In the genomic region with DNA sequence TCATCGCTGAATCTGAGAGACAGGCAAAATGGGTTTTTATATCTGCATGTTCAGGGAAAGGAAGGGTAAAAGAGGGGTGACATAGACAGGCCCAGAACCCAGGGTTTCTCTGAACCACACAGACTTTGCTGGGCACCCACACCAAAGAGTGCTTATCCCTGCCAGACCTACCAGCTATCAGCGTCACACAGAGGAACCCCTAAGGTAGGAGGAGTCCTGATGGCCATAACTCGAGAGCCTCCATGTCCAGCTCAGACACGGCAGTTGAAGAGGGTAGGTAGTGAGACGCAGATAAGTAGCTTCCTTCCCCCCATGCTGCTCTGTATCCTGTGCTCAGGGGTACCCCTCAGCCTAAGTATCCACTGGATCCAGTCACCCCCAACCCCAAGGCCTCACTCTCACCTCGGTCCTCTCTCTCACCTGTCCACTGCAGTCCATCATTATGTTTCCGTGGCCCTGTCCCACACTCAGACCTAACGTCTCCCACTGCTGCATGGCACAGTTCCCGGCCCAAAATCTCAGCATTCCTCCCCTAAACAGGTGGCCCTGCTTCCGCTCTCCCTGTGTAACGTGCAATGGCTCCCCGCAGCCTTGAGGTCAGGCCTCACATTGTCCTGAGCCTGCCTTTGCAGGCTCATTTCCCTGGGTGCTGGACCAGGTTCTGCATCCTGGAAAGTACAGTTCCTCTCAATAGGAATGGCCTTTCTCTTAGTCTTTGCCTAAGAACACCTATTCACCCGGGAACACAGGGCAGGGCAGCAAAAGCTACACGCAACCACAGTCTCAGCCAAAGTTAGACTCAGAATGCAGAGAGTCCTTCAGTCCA, we compare ENCODE assay signal across 16 mouse cellular contexts. TPM values are rescaled to one million over a fixed set of nuclear protein-coding genes. Genes with fewer than 3 reads are reported as not detected.
DNase-seq lines count a peak whose midpoint lies in the region; ATAC-seq and TF ChIP-seq lines count a peak whose summit lies in the region.
"Had no signal": no experiment of that assay in that cellular context is flagged by ENCODE, and none has a peak within 500 bp of the region (broad histone marks: within the 10 kb centered on the region; RNA-seq: fewer than 3 reads in every experiment).

No protein-coding gene starts in this region.

- H3K4me2 ChIP-seq in heart, postnatal 0 days (ENCODE audit: low read depth, low read length) = no peak overlapping the region
- H3K4me2 ChIP-seq in liver, postnatal 0 days (ENCODE audit: low read depth, low read length) = peak overlapping the region; percentile 85
- H3K4me2 ChIP-seq: neural tube, embryonic 15.5 days had no signal

- no peak for ATAC-seq in heart, postnatal 0 days (ENCODE audit: insufficient read depth, low read depth)
- peak; percentile 59; the same call in 1 of the 2 replicates for ATAC-seq in common myeloid progenitor, adult 5-6 weeks (replicated peaks; ENCODE audit: low read depth, poor library complexity, severe bottlenecking)
- peak; percentile 20 for ATAC-seq in liver, postnatal 0 days
- ATAC-seq: CD4-positive, CD25-positive, alpha-beta regulatory T cell, adult 4 months had no signal

- no peaks in the 10 kb centered on the region for H3K27me3 ChIP-seq in heart, postnatal 0 days (ENCODE audit: control insufficient read depth, insufficient read depth, low read length)
- H3K27me3 ChIP-seq in liver, postnatal 0 days (ENCODE audit: insufficient read depth, low read length) = no peaks in the 10 kb centered on the region
- H3K27me3 ChIP-seq: neural tube, embryonic 15.5 days; Patski had no signal

- no peak for DNase-seq in heart, postnatal 0 days (ENCODE audit: low spot score)
- no peak for DNase-seq in heart, postnatal 14 days
- DNase-seq in cerebellum, adult 11-12 months = peak; percentile 73
- no peak for DNase-seq in liver, postnatal 0 days
- no peak for DNase-seq in thymus, postnatal 10 days (ENCODE audit: low spot score in 2 of 2)
- DNase-seq in adrenal gland, postnatal 4 days (ENCODE audit: low spot score in 2 of 2) = no peak
- DNase-seq in thymus, adult 18-20 months = no peak
- DNase-seq: layer of hippocampus, adult 9-11 months; lung, postnatal 14 days; right cerebral cortex, postnatal 14 days had no signal

- no peaks in the 10 kb centered on the region for H3K36me3 ChIP-seq in heart, postnatal 0 days (replicated peaks; ENCODE audit: control insufficient read depth, insufficient read depth, low read length)
- H3K36me3 ChIP-seq in liver, postnatal 0 days (replicated peaks; ENCODE audit: insufficient read depth, low read length) = peaks cover 77% of the 10 kb centered on the region
- H3K36me3 ChIP-seq: limb, embryonic 10.5 days; neural tube, embryonic 15.5 days had no signal

- H3K4me1 ChIP-seq in heart, postnatal 0 days (ENCODE audit: control insufficient read depth, insufficient read depth) = peaks cover 27% of the 10 kb centered on the region
- peaks cover 78% of the 10 kb centered on the region for H3K4me1 ChIP-seq in liver, postnatal 0 days (ENCODE audit: insufficient read depth)

- H3K4me3 ChIP-seq in heart, postnatal 0 days (ENCODE audit: low read depth, low read length) = no peak overlapping the region
- H3K4me3 ChIP-seq in liver, postnatal 0 days (ENCODE audit: low read depth, low read length) = peak overlapping the region; percentile 11; the same call in 1 of the 2 replicates
- H3K4me3 ChIP-seq: limb, embryonic 10.5 days; neural tube, embryonic 15.5 days had no signal

- H3K9ac ChIP-seq in heart, postnatal 0 days (replicated peaks; ENCODE audit: low read depth, low read length) = peak overlapping the region; percentile 7; the same call in 1 of the 2 replicates
- peak overlapping the region; percentile 56 for H3K9ac ChIP-seq in liver, postnatal 0 days (replicated peaks)
- H3K9ac ChIP-seq: neural tube, embryonic 15.5 days had no signal

- no peak overlapping the region for H3K27ac ChIP-seq in heart, postnatal 0 days (ENCODE audit: low read depth)
- H3K27ac ChIP-seq in liver, postnatal 0 days (ENCODE audit: low read depth) = peak overlapping the region; percentile 90
- H3K27ac ChIP-seq: limb, embryonic 10.5 days; neural tube, embryonic 15.5 days had no signal

- WGBS in heart, postnatal 0 days = 80% methylated on average over 14 of the region's 14 CpGs
- 73% methylated on average over 14 of the region's 14 CpGs for WGBS in liver, postnatal 0 days (ENCODE audit: insufficient replicate concordance)

- TF ChIP-seq EP300 in heart, postnatal 0 days (IDR thresholded peaks at IDR 0.05; ENCODE audit: low read depth) = no peak
- TF ChIP-seq EP300 in liver, postnatal 0 days (IDR thresholded peaks at IDR 0.05; ENCODE audit: low read depth) = no peak; the same call in 1 of the 2 replicates

- H3K9me3 ChIP-seq in heart, postnatal 0 days (replicated peaks; ENCODE audit: control insufficient read depth, low read length) = no peaks in the 10 kb centered on the region
- H3K9me3 ChIP-seq in liver, postnatal 0 days (ENCODE audit: low read length) = no peaks in the 10 kb centered on the region
- H3K9me3 ChIP-seq: limb, embryonic 10.5 days; neural tube, embryonic 15.5 days had no signal

- intact Hi-C loops in heart, postnatal 14 days (cut with DNase I) = no loop called here

- no peak for TF ChIP-seq CTCF in heart, postnatal 0 days (IDR thresholded peaks at IDR 0.05; ENCODE audit: low read depth)
- TF ChIP-seq CTCF in liver, postnatal 0 days (IDR thresholded peaks at IDR 0.05; ENCODE audit: low read depth) = no peak

RNA-seq across cellular contexts. Expression of a gene that starts 7.2 kb away (rescaled TPM):
- total RNA-seq in heart, postnatal 0 days (2014; rRNA removed; ENCODE audit: low replicate concordance) = 1.7 TPM in 1 of 2 replicates, not detected in the other
- 0.18 TPM in 2 replicates for polyA plus RNA-seq in heart, postnatal 0 days (2015; fragmentation: Nextera tagmentation; extraction: Ambion mirVana)
- total RNA-seq in heart, postnatal 14 days (2021) = under 1 TPM; 0.15 to 0.19 TPM
- total RNA-seq in common myeloid progenitor, adult 5-6 weeks (2017) = 0.14 and 1.0 TPM in 2 replicates
- polyA plus RNA-seq in liver, postnatal 0 days (2015; fragmentation: Nextera tagmentation; extraction: Ambion mirVana) = 0.18 and 0.28 TPM in 2 replicates
- total RNA-seq in adrenal gland, postnatal 4 days (2021) = under 1 TPM; 0.70 to 0.73 TPM
- polyA plus RNA-seq: CD4-positive, CD25-positive, alpha-beta regulatory T cell, adult 4 months; forebrain, embryonic 11.5 days; limb, embryonic 10.5 days; neural tube, embryonic 15.5 days had no signal

RNA-seq across cellular contexts. Expression of a gene that starts 7.8 kb away (rescaled TPM):
- 47.3 and 52.8 TPM in 2 replicates for total RNA-seq in heart, postnatal 0 days (2014; rRNA removed; ENCODE audit: low replicate concordance)
- polyA plus RNA-seq in heart, postnatal 0 days (2015; fragmentation: Nextera tagmentation; extraction: Ambion mirVana) = 21.2 and 26.6 TPM in 2 replicates
- 100 to 1,000 TPM; 216 to 281 TPM for total RNA-seq in heart, postnatal 14 days (2021)
- total RNA-seq in common myeloid progenitor, adult 5-6 weeks (2017) = 89.1 and 138 TPM in 2 replicates
- 65.7 and 75.1 TPM in 2 replicates for polyA plus RNA-seq in liver, postnatal 0 days (2015; fragmentation: Nextera tagmentation; extraction: Ambion mirVana)
- 10 to 100 TPM; 67.2 to 91.2 TPM for total RNA-seq in adrenal gland, postnatal 4 days (2021)
